35 mouse cellular contexts compared by ENCODE assay signal in the genomic region with DNA sequence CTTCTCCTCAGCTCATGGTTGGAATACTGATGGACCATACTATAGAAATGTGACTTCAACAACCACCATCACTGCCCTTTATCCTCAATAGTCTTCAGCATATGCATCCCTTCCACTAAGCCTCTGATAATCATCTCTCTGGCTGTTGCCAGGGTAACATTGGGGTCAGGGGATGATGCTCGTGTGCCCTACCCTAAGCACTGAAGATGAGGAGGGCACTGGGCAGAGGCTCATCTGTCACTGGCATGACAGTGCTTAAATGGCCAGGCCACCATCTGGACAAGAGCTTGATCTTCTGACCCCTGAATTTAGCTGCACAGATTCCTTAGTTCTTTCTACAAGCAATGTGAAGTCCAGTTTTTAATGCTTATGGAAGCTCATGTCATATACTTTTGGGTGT. TPM values are rescaled to one million over a fixed set of nuclear protein-coding genes. Genes with fewer than 3 reads are reported as not detected.
"Had no signal": no experiment of that assay in that cellular context is flagged by ENCODE, and none has a peak within 500 bp of the region (broad histone marks: within the 10 kb centered on the region; RNA-seq: fewer than 3 reads in every experiment).

No protein-coding gene starts in this region.

- H3K27ac ChIP-seq: heart, embryonic 10.5 days; hindbrain, embryonic 13.5 days; hindbrain, postnatal 0 days; kidney, embryonic 15.5 days; kidney, postnatal 0 days; limb, embryonic 13.5 days; limb, embryonic 15.5 days; liver, embryonic 12.5 days; liver, embryonic 14.5 days had no signal

- DNase-seq: gastrocnemius, postnatal 14 days; gastrocnemius, postnatal 36 days; heart, adult 18-20 months; heart, postnatal 10 days; heart, postnatal 36 days; kidney, adult 11 months; kidney, adult 2 months; kidney, adult 9 months; kidney, postnatal 14 days; kidney, postnatal 36 days; layer of hippocampus, adult 9-11 months; layer of hippocampus, postnatal 36 days; left cerebral cortex, postnatal 4 days had no signal

- H3K36me3 ChIP-seq: kidney, embryonic 15.5 days; limb, embryonic 13.5 days; limb, embryonic 15.5 days; liver, embryonic 12.5 days had no signal

- H3K4me1 ChIP-seq: heart, embryonic 10.5 days; heart, embryonic 12.5 days; hindbrain, embryonic 13.5 days; kidney, embryonic 15.5 days; limb, embryonic 13.5 days; limb, embryonic 15.5 days; liver, embryonic 12.5 days had no signal

- H3K4me2 ChIP-seq: heart, embryonic 12.5 days; hindbrain, embryonic 13.5 days; kidney, embryonic 15.5 days; limb, embryonic 13.5 days; limb, embryonic 15.5 days; liver, embryonic 12.5 days had no signal

- H3K4me3 ChIP-seq: heart, embryonic 10.5 days; heart, embryonic 12.5 days; hindbrain, embryonic 13.5 days; kidney, embryonic 15.5 days; limb, embryonic 13.5 days; limb, embryonic 15.5 days; liver, embryonic 12.5 days had no signal

- H3K27me3 ChIP-seq: heart, embryonic 12.5 days; hindbrain, embryonic 13.5 days; kidney, embryonic 15.5 days; limb, embryonic 13.5 days; limb, embryonic 15.5 days; liver, embryonic 12.5 days had no signal

- ATAC-seq: hindbrain, postnatal 0 days; intestine, embryonic 16.5 days; liver, embryonic 12.5 days had no signal

- H3K9ac ChIP-seq: heart, embryonic 12.5 days; hindbrain, embryonic 13.5 days; kidney, embryonic 15.5 days; limb, embryonic 13.5 days; limb, embryonic 15.5 days; liver, embryonic 12.5 days; liver, embryonic 14.5 days had no signal

- H3K9me3 ChIP-seq: heart, embryonic 10.5 days; heart, embryonic 12.5 days; hindbrain, embryonic 13.5 days; kidney, embryonic 15.5 days; limb, embryonic 13.5 days; limb, embryonic 15.5 days; liver, embryonic 12.5 days had no signal

RNA-seq across cellular contexts. Expression of a gene that starts 51.8 kb away (rescaled TPM):
- total RNA-seq: hematopoietic stem cell, adult 5-6 weeks; hindbrain, postnatal 0 days; layer of hippocampus, adult 18-20 months; layer of hippocampus, adult 8-10 months; layer of hippocampus, postnatal 14 days; layer of hippocampus, postnatal 36 days; left cerebral cortex, adult 18-20 months; left cerebral cortex, adult 8-10 months; left cerebral cortex, postnatal 10 days; left cerebral cortex, postnatal 25 days; left cerebral cortex, postnatal 4 days; liver, adult 2 months had no signal
- polyA plus RNA-seq: gonadal fat pad, adult 2 months; kidney, adult 2 months; kidney, postnatal 0 days; large intestine, adult 2 months; liver, adult 2 months; liver, embryonic 12.5 days had no signal
